Mouse (Mus musculus) cerebellum, postnatal 25 days (tissue): ENCODE data around the gene Il10rb.
"Not testable (repeated sequence)": the region's sequence is repeated elsewhere in the genome, so short reads cannot be mapped to it uniquely, and the experiment has no call there.

ENCODE experiments used
- DNase-seq, 2 experiments: peaks; one replicate each; pipeline ENCODE4 v3.0.0; 2021; ENCODE audit warnings: mixed read lengths in 2 of 2

Il10rb gene

DNA sequence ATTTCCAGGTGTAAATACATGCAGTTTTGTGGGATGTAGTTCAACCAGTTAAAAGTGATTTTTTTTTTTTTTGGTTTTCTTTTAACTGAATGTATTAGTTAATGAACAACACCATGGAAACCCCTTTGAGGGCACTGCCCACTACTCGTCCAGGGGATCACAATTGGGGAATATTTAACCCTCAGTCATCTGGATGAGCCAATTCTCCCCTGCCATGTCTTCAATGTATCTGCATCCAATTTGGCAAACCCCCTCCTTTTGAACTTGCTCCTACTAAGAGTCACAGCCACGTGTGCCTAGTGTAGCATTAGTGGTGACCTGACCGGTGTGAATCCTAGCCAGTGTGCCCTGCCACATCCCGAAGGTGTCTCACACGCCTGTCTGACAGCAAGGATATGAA, 12.6 kb downstream of the Il10rb start:
- no peak for DNase-seq

DNA sequence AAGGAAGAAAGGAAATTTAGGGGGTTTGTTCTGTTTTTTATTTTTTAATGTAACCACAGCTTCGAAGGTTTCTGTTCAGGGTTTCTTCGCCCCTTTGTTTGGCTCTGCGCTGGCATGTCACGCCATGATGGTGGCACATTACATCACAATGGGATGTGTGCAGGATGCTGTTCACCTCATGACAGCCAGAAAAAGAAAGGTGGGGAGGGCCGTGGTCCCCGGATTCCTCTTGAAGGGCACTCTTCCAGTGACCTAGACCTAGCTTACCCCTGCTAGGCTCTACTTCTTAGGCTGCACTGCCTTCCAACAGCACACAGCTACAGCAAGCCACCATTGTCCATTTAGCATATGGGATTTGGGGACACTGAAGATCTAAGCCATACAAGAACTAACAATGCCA, 19.9 kb downstream of the Il10rb start:
- no peak for DNase-seq

DNA sequence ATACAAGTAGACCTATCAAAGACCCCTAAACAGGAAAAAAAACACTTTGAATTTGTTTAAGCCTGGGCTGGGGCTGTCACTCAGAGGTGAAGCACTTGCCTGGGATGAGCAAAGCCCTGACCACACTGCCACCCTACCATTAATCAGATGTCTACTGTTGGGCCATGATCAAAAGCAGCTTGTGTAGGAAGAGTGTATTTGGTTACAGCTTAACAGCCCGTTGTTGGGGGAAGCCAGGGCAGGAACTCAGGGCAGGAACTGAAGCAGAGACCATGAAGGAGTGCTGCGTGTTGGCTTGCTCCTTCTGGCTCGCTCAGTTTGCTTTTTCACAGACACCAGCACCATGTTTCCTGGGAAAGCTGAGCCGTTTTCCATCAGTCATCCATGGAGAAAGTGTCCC, 20.6 kb downstream of the Il10rb start:
- no peak for DNase-seq

DNA sequence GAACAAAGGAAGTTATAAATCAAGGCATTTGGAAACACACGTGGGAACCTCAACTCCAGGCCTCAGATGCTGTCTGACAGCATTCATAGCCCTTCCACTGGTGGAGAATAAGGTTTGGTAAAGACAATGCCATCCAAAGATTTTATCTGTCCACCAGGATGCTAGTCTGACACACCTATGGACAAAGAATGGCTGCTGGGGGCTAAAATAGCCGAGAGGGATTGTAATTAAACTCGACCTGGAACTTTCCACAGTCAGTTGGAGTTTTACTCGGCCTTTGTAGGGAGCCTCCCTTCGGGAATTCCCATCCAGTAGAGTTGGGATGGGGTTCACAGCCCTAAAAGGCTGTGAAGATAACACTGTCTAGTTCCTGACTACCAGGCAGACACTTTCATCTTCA, 21.5 kb downstream of the Il10rb start:
- DNase-seq, result no peak

DNA sequence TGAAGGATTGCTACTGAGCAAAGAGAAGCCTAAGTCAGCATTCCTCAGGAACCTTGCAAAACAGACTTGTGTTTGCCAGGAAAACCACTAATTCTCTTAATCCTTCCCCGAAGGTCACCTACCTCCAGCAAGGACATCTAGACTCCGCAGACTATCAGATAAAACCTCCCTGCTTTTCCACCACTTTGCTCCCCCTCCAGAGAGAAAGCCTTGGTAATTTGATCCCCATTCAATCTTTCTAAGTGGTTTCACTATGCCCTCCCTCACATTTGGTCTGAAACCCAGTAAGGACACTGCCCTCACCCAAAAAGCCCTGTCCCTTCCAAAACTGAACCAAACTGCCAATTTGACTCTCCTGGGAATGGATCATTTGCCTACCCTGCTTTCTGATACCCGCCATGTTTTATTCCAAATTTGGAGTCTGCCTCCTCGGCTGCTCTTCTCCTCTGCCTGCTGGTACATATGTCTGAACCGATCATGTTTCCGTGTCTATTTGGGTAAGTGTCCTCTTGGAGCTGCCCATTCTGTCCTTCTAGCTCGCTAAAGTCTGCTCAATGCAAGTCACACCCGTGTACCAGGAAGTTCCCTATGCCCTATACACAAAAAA, 22.4 kb downstream of the Il10rb start:
- no peak for DNase-seq

DNA sequence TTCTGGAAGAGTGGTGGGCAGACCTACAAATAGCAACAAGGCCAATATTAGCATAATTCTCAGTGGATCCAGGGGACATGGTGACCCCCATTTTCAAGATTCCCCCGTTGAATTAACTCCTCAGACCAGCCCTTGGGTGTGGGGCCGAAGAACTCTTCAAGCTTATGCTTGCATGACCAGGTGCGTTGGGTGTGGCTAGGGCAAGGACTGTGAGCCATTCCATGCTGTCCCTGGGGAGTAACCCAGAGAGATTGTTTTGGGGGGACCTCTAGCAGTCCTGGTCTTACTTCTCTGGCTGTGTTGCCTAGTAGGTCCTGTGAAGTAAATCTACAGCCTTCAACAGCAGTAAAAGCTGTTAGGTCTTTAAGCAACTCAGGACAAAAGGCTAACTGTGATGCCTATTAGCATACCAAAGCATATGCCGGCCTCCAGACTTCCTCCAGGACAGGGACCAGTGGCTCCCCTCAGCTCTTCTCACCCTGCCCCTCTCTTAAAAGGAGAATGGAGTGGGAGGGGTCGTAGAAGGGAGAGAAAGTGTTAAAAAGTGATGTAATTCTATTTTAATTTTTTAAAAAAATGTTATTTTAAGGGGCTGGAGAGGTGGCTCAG, 26.9 kb downstream of the Il10rb start:
- no peak for DNase-seq

DNA sequence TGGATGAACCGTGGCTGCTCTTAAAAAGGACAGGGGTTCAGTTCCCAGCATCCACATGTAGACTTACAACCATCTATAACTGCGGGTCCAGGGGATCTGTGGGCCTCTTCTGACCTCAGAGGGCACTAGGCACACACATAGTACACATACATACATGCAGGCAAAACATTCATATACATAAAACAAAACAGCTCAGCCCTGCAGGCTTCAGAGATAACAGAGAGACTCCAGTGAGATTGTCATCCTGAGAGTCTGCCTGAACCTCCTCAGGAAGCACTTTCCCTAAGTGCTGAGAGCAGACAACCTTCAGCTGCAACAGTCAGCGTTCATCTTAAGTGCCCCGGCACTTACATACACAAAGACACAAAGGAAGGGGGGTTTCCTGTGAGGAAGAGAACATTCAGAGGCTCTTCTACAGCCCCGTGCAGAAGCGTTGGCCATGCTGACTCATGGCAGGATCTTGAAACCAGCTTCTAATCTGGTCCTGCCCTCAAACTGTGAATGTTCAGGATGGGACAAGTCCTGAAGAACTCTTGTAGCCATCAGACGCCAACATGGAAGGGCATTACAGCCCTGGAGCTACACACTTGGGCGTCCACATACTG, 27.5 kb downstream of the Il10rb start:
- no peak for DNase-seq

DNA sequence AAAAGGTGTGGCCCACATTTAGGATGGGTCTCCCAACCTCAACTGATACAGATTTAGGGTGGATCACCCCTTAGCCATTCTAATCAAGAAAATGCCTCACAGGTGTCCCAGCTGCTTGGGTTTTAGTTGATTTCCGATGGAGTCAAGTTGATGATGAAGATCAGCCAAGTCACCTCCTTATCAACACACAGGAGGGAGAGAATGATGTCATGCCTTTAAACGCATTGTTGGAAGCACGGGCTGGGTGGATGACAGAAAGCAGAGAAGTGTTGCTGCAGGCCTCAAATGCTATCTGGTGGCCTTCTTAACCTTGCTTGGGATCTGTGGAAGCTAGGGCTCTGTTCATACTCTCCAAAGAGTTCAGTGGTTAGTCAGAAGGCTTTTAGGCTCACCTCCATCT, 28.2 kb downstream of the Il10rb start:
- no peak for DNase-seq

DNA sequence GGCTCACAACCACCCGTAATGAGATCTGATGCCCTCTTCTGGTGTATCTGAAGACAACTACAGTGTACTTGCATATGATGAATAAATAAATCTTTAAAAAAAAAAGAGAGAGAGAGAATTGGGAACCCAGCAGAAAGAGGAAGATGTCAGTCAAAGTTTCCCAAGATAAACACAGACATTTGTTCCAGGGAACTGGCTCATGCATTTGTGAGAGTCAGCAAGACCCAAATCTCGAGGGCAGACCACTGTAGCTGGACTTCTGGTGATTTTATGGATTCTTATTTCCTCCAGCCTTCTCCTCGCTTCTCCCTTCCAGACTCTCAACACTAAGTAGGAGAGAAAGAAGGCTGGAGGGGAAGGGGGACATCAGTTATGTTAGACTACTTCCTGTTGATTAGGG, 32.1 kb downstream of the Il10rb start:
- DNase-seq, result no peak

DNA sequence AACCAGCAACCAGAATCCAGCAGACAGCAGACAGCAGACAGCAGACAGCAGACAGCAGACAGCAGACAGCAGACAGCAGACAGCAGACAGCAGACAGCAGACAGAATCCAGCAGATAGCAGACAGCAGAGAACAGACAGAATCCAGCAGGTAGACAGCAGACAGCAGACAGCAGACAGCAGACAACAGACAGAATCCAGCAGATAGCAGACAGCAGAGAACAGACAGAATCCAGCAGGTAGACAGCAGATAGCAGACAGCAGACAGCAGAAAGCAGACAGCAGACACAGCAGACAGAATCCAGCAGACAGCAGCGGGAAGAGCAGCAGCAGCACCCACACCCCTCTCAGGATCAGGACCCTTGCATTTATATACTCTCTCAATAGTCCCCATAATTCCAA, 32.6 kb downstream of the Il10rb start:
- DNase-seq, result not testable (repeated sequence)

DNA sequence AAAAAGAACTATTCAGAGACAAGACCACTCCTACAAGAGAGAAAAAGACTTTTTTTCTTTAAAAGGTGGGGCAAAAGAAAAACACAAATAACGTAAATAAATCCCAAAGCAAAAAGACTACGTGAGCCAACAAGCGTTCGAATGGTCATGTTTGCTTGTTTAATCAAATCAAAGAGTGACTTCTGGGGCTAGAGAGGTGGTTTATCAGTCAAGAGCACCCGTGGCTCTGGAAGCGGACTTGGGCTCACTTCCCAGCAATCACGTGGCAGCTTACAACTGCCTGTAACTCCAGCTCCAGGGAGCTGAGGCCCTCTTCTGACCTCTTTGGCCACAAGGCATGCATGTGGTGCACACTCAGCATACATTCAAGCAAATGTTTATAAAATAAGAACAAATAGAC, 35.4 kb downstream of the Il10rb start:
- DNase-seq, result peak in 1 of 2 experiments; percentile 14

DNA sequence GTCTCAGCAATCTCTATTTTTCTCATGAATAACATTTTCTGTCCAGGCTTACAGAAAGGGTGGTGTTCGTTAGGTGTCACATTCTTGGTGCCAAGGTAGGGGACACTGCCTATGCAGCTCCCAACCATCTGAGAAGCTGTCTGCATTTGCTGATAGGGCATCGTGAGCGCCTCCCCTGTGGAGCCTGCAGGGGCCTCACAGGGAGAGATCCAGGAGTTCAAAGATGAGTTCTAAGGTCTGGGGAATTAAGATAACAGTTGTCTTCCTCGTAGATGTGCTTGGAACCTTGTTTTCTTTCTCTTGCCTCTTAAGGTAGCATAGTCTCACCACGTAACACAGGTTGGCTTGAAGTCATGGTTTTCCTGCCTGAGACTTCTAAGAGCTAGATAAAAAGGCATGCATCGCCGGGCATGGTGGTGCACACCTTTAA, 35.9 kb downstream of the Il10rb start:
- no peak for DNase-seq

DNA sequence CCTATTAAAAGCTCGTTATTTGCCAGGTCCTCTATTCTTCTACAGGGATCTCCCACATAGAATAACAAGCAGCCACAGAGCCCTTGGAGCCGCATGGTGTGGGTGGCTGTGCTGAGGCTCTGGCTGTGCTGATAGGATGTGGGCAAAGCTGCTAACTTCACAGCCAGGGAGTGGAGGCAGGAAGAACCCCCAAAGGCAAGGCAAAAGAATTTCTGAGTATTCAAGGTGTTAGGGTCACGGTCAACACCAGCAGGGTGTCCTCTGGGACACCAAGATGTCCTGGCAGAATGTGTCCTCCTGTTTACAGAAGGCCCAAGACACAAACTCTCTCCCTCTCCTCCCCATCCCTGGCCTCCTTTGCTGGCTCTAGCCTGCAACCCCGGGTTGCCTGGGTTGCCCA, 36.5 kb downstream of the Il10rb start:
- no peak for DNase-seq

DNA sequence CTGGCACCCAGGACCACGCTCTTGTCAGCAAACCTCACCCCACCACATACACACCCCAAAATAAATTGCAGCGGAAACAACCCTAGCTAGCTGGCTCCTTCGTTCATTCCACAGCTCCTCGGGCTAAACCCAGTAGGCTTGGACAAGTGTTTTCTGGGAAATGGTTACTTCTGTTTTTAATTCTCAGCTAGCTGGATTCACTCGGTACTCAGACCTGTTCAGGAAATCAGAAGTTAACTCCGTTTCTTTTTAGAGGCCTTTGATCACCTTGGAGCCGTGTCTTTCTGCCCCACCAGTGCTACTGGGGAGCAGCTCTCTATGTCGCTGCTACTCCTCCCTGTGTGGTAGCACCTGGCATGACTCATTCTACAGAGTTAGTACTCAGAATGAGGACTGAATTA, 37.2 kb downstream of the Il10rb start:
- DNase-seq, result no peak

DNA sequence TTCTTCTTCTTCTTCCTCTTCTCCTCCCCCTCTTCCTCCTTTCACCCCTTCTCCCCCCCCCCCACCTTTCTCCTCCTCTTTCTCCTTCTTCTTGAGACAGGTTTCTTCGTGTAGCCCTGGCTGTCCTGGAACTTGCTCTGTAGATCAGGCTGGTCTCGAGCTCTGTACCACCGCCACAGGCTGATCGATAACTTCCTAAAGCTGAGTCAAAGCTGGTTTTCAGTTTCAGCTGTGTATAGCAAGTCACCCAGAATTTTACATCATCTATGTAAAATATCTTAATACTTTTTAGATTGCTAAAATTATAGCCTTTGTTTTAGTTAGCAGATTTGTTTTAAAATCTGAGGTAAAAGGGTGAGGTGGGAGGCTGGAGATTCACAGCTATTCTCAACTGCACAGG, 38.9 kb downstream of the Il10rb start:
- no peak for DNase-seq

DNA sequence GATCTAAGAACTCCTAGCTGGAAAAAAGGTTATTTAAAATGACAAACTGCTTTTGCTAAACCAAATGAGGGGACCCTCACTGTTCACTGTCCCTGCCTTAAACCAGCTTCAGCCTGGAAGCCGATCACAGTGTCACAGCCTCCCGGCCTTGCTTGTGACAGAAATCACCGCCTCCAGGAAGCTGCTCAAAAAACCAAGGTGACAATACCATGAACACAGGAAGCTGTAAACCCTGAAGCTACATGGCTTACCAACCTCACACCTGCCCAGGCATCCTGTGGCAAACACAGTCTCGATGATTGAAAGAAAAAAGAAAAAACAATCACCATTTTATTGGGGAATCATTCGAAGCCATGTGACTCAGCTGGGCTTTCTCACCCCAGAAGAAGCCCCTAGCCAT, 39.6 kb downstream of the Il10rb start:
- DNase-seq, result no peak

DNA sequence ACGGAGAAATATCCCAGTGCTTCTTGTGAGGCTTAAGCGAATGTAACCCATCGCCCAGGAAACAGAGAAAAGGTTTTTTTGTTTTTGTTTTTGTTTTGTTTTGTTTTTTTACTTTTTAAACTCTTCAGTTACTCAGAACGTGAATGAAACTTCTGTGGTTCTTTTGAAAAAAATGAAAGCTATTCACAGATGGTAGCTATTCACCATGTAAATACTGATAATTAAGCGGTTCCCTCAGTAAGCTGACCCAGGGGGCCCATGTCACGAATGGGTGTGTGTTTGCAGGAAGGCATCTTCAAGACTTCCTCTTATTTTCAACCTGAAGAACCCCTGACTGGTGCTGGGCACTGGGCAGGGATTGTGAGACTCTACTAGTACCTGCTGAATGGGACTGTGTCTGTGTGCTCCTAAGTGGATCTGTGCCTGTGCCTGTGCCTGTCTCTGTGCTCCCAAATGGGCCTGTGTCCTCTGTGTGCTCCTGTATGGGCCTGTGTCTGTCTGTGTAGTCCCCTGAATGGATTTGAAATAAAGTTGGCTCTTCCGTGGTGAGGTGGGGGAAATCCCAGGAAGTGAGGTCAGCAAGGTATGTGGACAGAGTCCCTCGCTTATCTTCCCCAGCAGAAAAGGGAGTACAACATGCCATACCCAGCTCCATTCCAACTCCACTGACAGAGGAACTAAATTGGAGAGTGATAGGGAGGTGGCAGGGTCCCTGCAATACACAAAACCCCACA, 41.0 kb downstream of the Il10rb start:
- no peak for DNase-seq

DNA sequence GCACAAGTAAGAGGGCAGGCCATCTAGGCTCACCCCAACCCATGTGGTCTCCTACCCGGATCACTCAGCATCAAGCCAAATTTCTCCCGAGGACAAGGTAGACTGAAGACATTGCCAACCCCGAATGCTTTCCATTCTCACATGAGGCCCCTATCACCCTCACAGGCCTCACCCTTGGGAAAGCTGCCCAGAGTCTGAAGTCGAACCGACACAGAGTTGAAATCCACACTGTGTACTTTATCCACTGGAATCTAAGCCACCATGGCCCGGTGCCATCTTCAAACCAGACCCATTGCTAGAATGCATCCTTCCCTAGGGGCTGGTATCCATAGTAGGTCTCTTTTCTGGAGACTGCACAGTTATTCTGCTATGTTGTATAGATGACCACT, 41.5 kb downstream of the Il10rb start:
- no peak for DNase-seq

DNA sequence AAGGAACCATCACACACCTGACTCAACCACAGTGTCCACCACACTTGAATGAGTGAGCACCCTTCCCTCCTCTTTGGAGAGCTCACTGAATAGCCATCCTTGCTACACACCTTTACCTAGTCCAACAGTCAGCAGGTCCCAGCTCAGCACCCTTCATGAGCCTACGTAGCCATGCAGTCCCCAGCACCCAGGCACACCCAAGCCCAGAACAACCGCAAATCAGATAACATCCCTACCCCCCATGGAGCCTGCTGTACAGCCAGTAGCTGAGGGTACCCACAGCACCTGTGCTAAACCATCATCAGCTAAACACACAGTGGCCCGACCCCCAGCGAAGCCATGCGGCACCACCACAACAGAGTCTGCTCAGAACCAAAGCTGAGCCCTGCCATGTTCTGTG, 42.1 kb downstream of the Il10rb start:
- no peak for DNase-seq

DNA sequence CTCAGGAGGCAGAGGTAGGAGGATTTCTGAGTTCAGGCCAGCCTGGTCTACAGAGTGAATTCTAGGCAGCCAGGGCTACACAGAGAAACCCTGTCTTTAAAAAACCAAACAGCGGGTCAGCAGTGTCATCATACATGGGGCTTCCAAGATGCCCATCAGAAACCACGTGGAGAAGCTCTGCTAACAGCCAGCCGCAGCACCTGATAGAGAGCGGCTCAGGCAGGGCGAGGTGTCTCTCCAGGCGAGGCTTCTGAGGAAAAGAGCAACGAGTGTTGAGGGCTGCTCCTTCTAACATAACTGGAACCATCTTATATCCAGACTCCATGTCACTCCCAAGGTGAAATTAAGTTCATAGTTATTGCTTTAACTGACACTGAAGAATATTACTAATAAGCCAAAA, 42.9 kb downstream of the Il10rb start:
- DNase-seq, result no peak

DNA sequence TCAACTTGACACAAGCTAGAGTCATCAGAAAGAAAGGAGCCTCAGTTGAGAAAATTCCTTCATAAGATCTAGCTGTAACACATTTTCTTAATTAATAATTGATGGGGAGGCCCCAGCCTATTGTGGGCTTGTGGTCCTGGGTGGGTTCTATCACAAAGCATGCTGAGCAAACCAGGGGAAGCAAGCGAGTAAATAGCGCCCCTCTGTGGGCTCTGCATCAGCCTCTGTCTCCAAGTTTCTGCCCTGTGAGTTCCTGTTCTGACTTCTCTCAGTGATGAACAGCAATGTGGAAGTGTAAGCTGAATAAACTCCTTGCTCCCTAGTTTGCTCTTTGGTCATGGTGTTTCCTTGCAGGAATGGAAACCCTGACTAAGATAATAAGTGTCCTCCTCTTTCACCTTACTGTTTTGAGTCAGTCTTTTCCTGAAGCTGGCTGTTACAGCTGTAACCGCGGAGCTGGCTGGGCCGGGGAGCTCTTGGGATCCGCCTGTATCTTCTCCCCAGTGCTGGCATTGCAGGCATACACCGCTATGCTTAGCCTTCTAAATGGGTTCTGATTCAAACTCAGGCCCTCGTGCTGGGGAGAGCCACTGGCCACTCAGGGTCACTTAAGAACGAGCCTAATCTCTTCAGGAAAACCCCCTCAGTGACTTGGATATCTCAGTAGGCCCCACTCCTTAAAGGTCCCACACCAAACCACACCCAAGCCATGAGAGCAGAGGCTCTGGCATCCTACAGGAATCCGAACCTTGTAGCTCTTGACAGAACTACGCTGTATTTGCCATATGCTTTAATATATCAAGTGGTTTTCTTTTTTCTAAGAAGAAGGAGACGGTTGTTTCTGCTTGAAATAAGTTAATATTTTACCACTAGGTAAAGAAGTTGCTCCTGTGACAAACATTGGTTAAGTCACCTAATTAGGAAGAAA, 44.4 kb downstream of the Il10rb start:
- no peak for DNase-seq

DNA sequence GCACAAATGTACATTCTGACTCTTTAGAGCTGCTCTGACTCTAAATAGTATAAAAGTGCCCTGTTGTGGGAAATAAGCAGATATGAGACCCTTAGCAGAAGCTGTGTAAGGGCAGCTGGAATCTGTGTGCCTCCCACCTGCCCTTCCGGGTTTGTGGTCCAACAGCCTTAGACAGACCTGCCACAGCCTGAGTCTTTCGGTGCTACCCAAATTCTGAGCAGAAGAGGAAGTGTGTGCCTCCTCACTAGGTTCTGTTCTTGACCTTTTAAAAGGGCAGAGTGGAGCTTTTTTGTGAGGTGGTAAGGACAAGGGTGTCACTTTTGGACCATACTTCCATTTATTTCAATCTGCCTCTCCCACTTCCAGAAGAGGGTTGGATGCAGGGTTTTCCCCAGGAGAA, 46.0 kb downstream of the Il10rb start:
- no peak for DNase-seq

DNA sequence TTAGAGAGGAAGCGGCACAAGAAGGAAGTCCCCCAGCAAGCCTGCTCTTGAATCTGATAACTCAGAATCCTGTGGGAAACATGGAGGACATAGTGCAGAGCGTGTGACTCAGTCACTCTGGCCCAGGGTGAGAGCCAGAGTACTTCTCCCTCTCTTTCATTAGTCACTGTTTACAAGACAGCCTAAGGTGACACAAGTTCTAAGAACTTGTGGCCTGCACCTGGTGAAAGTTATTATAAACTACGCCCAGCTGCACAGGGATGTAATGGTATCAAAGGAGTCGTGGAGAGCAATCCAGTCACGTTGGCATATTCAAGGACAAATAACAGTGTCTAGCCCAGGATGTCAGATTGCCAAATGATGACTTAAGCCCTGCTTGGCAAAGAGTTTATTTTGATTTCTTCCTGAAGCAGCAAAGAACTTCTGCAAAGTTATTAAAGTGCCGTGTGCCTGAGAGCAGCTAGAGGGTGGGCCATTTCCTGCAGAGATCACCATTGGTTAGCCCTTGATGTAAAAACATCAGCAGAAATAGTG, 46.5 kb downstream of the Il10rb start:
- no peak for DNase-seq
